Mouse (Mus musculus): ENCODE results near the gene Prune2.

Gene Prune2

DNA sequence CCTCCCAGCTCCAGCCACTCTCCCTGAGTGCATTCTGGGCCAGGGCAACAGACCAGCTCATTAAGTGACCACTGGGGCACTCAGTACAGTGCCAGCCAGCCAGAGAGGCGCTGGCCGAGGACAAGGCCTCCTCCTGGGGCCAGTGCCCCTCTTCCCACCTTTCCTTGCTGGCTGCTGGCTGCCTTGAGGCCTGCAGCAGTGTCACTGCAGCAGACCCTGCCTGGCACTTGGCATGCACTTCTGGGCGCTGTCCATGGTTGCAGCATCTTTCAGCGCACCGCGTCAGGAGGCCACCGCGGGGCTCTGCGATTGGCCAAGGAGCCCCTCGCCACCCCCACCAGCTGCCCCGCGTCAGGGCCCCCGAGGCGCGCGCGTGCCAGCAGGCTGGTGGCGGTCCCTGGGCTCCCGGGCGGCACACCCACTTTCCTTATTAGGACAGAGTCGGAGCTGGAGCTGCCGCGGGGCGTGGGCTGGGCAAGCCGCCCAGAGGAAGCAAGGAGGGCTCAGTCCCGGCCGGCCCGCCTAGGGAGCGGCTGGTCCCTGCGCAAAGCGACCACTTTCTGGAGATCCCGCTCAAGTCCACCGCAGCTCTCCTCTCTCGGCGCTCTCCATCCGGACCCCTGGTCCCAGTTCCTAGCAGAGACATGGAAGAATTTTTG, at the start of gene Prune2:
TSS of gene Prune2 (plus strand) at position 506 of the 659 bp plus-strand sequence.
- peak; percentile 26 to 58 for DNase-seq

DNA sequence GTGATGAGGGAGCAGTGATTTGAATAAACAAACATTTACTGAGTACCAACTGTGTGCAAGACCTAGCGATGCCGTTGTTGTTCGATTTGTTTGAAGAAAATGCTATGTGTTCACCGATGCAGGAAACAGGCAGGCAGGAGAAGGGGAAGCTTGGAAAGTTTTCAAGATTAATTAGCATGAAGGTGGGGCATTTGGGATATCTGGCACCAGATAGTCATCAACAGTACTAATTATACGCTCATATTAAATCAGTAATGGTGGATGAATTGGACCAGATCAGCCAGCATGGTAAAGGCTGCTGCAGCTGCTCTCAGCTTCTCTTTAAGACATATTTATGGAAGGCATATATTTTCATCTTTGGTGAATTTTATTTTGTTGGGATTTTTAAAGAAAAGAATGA, 44.4 kb upstream of the Prune2 start:
- DNase-seq = no peak

DNA sequence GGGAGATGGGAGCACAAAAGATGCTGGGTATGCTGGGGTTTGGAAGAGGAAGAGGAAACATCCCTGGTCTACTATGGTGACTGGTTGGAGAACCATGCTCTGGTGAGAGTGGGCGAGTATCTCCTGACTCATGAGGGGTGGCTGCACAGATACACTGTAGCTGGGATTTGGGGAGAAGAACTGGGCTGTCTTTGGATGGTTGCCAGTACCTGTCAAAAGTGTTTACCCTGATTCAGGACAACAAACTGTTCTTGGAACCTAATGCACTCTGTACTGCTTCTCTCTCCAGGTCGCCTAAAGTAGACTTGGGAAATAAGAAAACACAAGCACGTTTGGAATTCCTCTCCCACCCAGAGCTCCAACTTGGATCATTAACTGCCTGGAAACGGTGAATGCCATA, 31.4 kb upstream of the Prune2 start:
- no peak for DNase-seq

GRCm38 (mm10) chr19:16934664-16935063, 21.3 kb upstream of the Prune2 start:
- DNase-seq = no peak

- no peak for DNase-seq
Measured at GRCm38 (mm10) chr19:16948794-16949313, 7.1 kb upstream of the Prune2 start.

GRCm38 (mm10) chr19:16949341-16949740, 6.6 kb upstream of the Prune2 start:
- DNase-seq = no peak

GRCm38 (mm10) chr19:16950051-16950450, 5.9 kb upstream of the Prune2 start:
- DNase-seq = no peak

GRCm38 (mm10) chr19:16950664-16951363, 5.1 kb upstream of the Prune2 start:
- no peak for DNase-seq

- DNase-seq = no peak
Measured at GRCm38 (mm10) chr19:16954736-16955135, 1.2 kb upstream of the Prune2 start.

DNA sequence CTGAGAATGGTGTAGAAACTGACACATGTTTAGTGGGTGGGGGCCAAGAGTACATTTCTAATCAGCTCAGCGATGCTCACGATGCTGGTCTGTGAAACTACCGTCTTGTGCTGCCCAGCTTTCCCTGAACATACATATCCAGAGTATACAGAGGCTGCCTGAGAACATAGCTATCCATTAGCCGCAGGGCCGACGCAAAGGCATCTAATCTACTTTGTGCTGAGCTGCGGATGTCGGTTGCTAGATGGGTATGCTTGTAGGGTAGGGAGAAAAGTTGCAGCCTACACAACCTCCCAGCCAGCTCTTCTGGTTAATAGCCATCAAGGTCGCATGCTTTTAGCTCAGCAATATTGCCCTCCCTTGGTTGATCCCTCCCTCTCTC, 696 bp upstream of the Prune2 start:
- DNase-seq = no peak

DNA sequence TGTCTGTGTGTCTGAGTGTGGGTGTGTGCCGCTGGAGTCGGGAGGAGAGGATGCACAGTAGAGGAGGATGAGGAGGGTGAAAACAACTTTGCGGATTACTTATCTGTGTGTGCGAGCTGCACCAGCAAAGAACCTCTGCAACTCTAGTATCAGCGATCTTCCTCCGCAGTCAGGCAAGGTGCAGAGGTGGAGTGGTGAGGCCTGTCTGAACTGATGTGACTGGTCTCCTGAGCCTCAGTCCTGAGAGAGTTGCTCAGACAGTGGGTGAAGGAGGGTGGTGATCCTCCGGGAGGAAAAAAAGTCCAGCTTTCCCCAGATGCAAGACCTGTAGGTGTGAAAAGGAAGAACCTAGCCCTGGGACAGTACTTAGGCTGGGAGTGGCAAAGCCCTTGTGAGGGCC, 401 bp downstream of the Prune2 start:
- DNase-seq = no peak

GRCm38 (mm10) chr19:16959051-16959450, 3.1 kb downstream of the Prune2 start:
- DNase-seq = no peak

- DNase-seq = no peak
Measured at GRCm38 (mm10) chr19:16959551-16959950, 3.6 kb downstream of the Prune2 start.

DNA sequence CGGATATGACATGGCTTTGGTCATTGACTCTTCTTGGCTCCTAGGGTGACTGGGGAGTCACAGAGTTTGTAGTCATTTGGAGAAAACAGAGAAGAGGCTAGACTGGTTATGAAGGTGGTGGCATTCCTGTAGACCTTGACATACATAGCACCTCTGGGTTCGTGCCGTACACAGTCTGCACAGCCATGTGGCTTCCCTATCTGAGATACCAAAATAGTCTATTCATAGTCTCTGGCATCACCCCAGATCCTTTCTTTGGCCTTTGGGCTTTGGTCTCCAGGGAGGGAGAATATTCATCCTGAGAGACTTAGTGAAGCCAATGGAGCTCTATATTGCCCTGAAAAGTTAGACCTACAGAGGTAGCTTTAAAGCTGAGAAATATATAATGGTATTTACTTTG, 5.1 kb downstream of the Prune2 start:
- no peak for DNase-seq

DNA sequence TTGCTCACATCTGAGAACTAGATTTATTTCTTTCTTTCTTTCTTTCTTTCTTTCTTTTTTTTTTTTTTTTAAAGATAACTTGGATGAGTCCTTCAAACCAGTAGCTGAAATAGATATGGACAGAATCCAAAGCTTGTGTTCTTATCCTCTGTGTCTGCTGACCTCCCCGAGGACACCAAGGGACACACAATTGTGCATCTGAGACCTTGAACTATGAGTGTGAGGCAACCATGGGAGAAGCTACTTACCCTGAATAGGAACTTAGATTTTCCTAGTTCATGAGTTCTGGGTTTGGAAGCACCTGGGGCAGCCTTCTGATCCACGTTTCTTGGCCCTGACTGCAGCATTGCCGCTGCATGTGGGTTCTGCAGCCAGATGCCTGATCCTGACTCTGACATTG, 7.3 kb downstream of the Prune2 start:
- no peak for DNase-seq

- no peak for DNase-seq
Measured at GRCm38 (mm10) chr19:16968768-16969167, 12.8 kb downstream of the Prune2 start.

DNA sequence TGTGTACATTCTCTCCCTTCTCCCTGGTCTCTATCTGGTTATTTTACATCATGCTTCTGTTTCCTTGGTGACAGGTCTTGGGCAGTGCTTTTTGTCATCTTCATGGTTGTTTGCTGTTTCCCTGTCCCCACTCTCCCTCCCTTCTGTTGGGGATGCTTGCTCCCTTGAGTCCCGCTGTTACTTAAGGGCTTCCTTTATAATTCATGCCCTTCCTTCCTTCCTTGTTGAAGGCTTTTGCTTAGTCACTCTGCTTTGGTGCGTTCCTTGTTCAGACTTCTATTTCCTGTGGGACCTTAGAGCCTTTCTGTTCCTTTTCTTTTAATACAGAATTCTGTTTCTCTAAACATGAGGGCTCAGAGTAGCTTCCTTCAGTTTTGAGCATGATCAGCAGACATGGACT, 14.7 kb downstream of the Prune2 start:
- no peak for DNase-seq

GRCm38 (mm10) chr19:16978910-16979309, 23.0 kb downstream of the Prune2 start:
- DNase-seq = no peak

DNA sequence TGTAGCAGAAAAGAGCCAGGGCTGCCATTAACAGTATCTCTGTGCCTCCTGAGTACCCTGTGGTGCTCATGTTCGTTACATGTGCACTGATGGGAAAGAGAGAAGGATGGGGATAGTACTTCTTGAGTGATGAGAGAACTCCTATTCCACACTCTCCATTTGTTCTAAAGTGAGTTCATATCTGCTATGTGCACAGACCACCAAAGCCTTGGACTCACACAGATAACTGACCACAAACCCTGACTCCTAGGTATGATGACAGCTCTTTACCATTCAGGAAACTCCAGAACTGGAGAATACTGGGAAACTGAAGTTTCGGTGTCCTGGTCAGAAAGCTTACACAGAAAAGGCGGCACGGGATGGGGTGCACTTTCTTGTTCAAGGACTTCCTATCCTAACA, 25.8 kb downstream of the Prune2 start:
- DNase-seq = no peak

DNA sequence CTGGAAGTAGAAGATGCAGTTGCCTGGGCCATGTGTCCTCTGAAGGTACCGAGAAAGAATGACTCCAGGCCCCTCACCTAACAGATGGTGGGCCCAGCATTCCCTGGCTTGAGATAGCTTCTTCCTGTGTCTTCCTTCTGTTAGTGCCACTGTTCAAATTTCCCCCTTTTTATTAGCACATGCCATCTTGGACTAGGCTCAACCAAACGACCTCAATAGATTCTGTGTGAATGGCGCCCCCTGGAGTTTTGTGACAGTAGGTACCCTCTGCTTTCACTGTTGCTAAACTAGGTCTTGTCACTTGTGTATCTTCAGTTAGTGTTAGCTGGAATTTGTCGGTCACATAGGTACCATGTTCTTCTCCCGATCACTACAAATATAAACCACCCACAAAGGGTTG, 29.0 kb downstream of the Prune2 start:
- DNase-seq = peak; percentile 15 to 27

- DNase-seq = no peak
Measured at GRCm38 (mm10) chr19:16987984-16988383, 32.1 kb downstream of the Prune2 start.

- DNase-seq = no peak
Measured at GRCm38 (mm10) chr19:16992151-16992550, 36.2 kb downstream of the Prune2 start.

DNA sequence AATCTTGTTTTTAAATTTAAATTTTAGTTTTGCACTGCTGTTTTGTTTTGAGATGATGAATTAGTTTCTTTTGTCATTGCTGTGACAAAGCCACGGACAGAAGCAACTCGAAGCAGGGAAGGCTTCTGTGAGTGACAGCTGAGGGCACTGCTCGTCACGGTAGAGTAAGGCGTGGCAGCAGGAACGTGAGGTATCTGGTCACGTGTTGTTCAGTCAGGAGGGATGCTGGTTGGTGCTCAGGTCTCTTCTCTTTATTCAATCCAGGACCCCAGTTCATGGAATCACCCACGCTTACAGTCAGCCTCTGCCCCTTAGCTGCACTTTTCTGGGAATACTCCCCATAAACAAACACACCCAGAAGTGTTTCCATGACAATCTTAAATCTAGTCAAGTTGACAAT, 38.3 kb downstream of the Prune2 start:
- no peak for DNase-seq

DNA sequence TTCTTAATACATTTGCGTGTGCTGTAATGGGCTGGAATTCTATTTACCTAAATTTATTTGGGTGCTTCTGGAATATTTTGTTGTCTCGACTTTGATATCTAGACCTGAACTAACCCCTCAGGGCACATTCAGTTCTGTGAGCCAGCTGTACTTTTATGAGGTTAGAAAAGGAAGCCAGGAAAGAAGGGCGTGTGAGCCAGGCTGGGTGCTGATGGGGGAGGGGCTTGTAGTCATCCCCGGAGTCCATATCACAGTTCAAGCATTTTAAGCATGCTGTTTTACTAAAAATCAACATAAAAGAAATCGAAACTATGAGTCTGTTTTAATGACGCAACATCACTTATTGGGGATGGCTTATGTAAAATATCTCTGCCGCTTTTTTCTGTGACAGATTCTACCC, 42.0 kb downstream of the Prune2 start:
- peak; percentile 60 to 70 for DNase-seq

All from thymus, postnatal 36 days (tissue).